Mouse (Mus musculus): ENCODE results near the gene Gm49405.

Gm49405 gene

DNA sequence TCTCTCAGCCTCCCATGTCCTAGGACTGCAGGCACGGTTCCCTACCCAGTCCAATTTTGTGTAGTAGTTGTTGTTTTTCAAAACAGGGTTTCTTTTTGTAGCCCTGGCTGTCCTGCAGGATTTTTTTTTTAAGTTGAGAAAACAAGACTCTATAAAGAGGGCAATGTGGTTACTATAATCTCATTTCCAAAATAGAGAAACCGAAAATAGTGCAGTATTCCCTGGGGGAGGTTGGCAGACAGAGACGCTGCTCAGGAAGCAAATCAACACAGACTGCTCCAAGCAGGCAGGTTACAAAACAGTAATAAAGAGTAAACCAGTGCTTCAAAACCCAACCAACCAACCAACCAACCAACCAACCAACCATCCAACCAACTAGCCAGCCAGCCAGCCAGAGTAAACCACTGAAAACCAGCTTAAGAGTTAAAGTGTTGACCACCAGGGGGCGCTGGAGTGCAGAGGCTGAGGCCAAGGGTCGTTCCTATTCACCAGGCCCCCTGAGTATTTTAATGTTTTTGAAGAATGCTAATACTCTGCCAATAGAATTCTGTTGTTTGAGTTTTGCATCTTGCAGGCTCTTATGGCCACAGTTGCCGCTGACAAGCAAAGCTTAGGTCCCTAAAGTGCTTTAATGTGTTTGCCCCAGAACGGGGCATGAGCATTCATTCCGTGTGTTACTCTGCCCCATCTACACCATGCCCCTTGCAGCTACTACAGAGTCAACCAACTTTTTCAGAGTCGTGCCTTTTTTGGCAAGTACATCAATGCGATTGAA lies 51.5 kb downstream of the Gm49405 start:
- peak; percentile 63 for DNase-seq (ENCODE audit: low spot score)

DNA sequence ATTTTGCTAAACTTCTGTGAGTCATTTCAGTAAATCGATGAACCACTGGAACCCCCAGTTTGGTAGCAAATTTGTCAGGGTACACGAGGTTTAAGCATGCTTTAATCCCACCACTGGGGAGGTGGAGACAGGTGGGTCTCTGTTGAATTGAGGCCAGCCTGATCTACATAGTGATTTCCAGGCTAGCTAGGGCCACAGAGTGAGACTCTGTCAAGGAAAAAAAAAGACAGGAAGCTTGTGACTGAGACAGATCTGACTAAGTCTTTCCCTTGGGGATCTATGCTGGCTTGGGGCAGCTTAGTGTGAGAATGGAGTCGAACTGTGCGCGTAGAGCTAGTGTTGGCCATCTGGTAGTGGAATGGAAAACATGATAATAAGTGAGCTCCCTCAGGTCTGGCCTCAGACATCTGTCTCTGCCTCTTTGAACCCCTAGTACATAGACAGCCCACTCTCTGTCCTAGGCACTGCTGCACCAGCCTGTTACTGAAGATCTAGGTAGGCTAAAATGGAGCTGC lies 52.1 kb downstream of the Gm49405 start:
- DNase-seq (ENCODE audit: low spot score): no peak

DNA sequence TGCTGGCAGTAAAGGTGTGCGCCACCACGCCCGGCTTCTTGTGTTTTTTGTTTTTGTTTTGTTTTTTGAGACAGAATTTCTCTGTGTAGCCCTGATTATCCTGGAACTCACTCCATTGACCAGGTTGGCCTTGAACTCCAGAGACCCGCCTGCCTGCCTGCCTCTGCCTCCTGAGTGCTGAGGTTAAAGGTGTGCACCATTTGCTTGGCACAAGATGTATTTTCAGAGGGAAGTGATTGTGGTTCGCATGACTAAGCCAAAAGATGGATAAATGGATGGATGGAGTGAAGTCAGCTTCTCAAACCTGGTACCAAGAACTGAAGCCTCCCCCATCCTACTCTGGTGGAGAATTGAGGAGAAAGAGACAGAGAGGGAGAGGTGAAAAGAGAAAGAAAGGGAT lies 54.2 kb downstream of the Gm49405 start:
- DNase-seq (ENCODE audit: low spot score): no peak

Data from ovary, postnatal 36 days (tissue).